Mouse (Mus musculus): Measurements from ENCODE around the gene Lpp.

Gene Lpp

DNA sequence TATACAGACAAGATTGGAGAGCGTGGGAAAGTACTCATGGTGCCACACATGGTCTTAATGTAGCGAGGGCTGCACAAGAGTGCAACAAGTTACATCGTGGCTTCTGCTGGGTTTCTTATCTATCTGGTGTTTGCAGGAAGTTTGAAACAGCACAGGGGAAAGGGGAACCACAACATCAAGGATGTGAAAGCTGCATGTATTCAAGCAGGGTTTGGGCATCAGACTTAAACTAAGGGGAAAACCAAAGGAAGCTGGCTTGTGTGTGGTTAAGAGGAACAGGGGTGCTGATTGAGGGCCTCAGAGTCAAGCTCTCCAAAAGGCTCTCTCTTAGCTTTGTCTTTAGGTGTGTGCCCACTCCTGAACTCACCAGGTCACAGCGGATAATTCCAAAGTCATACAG, 433.1 kb downstream of the Lpp start:
- no peak for DNase-seq

DNA sequence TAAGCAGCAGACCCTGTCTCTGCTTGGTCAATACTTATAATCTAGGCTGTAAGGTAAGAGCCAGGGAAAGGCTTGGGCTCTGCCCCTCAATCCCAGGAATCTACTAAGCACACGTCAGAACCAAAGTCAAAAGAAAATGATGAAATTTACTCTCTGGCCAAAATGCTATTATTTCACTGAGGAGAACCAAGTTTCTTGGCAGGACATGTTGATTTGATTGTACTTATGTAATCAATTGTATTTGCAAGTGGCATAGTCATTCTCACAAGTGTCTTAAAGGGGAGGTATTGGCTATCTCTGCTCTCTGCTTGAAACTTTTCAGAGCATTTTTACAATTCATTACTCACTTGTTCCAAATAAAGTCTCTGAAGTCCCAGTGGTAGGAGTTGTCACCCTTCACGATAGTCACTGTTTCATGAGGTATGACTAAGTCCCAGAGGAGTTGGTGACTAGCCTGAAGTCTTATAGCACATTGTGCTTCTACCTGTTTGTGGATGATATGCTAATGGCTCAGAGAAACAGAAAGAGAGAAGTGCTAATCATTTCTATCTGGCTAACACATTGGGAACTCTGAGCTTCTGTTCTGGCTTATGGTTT, 435.0 kb downstream of the Lpp start:
- no peak for DNase-seq

DNA sequence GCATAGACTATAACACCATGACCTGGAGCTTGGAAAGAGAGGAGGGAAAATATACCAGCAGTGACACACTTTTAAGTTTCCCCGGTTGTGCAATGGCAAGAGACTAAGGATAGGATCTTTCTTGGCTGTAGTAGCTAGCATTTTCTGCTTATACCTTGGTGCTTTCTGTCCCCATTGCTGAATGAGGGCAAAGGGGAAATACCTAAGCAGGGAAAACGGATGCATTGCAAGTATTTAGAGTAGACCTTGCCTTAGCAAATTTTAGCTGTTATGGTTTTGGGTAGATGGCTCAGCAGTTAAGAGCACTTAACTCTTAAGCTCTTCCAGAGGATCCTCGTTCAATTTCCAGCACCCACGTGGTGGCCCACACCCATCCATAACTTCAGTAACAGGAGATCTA, 436.6 kb downstream of the Lpp start:
- DNase-seq: no peak

DNA sequence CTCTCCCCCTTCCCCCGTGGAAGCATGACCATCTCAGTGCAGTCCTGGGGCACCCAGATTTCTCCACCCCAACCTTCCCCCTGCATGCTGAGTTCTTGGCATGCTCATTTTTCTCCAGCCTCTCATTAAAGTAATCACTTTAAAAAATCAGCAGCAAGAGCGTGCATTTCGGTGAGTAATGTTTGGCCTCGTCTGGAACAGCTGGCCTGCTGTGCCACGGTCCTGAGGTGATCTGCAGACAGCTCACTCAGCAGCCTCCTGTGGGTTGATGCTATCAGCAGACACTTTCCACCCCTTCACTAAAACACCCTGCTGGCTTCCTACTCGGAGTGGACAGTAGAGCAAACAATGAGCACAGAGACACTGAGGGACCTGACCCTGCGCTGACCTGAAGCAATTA, 437.6 kb downstream of the Lpp start:
- DNase-seq: no peak

DNA sequence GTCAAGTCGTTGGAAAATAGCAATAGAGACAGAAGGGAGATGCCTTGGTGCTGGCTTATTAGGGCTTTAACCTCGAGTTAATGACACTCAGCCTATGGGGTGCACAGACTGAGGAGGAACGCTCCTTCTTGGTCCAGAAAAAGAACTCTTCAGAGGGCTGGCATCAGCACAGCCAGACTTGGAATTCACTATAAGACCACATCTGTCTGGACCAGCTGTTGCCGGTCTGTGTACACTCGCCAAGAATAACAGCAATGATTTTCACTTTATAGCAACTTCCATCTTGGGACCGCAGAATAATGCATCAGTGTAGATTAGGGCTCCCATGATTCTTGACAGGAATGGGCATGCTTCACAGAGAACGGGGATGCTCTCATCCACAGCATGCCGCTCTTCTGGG, 439.9 kb downstream of the Lpp start:
- DNase-seq: no peak

DNA sequence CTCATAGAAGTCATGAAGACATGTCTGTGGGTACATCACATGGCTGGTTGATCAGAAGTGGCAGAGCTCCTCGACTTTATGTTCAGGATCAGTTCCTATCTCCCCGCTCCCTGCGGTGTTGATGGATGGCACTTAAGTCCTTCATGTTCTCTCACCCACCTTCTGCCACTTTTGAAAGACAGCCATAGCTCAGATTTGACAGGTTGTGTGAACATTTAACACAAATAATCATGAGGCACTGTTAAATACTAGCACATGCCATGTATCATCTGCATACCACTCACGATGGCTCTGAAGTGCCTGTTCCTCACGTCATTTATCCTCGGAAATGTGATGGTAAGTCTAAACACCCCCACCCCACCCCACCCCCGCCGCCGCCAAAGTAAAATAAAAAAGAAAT, 441.2 kb downstream of the Lpp start:
- no peak for DNase-seq

DNA sequence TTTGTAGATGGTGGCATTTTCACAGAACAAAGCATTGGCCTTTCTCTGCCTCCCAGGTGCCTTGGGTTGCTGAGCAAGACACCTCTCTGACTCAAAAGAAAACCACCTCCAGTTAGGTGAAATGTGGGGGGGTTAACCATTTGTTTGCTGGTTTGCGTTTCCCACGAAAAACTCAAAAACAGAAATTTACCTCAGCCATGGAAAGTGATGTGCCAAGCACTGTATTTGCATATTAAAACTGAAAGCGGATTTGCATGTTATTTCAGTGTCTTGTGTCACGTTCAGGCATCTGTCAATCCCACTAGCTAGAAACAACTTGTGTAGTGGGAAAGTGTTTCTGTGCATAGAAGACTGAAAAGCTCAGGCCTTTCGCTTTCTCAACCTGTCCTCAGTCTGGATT, 443.2 kb downstream of the Lpp start:
- DNase-seq: no peak

DNA sequence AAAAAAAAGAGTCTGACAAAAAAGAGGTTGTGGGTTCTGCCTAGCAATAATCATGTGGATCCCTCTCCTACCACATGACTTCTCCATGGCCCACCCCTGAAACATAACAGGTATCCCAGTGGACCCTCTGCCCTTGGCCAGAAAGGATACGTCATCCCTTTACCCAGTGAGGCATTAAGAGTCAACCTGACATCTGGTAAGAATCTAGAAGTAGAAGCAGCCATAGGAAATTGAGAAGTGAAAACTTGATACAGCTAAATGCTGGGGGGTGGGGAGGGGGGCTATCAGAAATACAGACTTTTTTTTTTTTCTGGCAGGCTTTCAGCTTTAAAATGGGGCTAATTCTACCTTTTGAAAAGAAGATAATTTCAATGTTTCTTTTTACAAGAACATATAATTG, 445.7 kb downstream of the Lpp start:
- DNase-seq: peak; percentile 2

DNA sequence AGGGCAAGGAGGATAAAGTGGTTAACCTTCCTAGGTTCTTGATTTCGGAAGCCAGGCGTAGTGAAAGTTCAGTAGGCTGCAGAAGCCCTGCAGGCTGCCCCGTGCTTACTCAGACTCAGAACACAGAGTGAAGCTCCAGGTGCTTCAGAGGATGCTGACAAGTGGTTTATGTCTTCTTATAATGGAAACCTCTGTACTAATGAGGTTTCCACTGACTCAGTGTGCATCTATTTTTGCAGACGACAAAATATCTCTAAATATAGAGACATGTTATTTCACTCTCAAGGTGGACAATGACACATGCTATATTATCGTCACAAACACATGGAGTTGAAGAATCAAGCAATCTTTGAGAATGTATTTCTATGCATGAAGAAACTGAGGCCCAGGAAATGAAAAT, 446.8 kb downstream of the Lpp start:
- no peak for DNase-seq

DNA sequence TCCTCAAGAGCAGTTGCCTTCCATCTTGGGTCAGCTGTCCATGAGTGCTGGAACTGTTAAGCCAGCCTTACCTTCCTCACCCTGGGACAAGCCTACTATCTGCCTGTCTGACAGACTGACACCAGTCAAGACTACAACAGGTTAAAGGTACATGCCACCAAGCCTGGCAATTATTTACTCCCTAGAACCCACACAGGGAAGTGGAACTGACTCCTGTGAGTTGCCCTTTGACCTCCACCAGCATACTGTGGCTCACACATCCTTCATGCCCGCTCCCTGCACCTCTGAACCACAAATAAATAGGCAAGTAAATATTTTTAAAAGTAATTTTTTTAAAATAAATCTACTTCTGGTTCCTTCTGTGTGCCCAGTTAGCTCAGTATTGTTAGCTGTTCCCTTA, 452.8 kb downstream of the Lpp start:
- DNase-seq: no peak

DNA sequence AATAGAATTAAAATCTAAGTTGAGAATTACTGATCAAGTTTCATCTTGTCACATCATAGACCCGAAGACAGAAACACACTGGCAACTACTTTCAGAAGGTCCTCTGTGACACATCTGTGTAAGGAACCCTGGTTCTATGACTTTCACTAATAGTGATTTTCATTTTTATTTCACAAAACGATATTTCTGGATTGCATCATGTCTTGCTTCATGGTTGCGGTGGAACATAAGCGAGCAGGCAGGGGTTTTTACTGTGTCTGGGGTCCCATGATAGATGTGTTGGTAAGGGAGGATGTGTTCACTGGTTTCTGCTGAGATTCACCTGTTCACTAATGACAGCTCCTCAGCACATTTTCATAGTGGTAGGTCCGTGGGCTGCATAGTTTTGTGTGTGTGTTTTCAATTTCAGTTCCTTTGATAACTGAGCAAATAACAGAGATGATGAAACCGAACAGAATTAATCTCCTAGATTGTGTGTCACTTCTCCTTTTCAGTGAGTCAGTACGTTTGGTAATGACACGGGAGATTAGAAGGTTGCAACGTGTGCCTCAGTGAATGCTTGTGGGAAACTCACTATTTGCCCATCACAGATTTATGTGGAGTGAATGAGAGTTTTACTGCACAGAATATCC, 466.3 kb downstream of the Lpp start:
- no peak for DNase-seq

DNA sequence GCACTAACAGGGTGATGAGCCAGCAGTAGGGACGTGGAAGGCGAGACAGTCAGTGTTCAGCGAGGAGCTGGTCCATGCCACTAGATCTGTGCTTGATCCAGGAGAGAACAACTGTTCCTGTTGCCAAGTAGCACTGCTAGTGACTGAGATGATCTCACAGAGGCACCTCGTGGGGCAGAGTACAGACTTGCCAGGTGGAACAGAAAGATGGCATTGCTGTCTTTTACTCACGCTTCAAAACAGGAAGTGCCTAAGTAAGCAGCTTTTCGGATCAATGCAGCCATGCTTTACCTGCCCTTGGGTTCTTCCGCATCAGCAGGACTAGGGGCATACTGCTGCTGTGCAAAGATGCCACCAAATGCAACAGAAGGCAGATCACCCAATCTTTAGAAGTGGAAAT, 467.1 kb downstream of the Lpp start:
- DNase-seq: no peak

DNA sequence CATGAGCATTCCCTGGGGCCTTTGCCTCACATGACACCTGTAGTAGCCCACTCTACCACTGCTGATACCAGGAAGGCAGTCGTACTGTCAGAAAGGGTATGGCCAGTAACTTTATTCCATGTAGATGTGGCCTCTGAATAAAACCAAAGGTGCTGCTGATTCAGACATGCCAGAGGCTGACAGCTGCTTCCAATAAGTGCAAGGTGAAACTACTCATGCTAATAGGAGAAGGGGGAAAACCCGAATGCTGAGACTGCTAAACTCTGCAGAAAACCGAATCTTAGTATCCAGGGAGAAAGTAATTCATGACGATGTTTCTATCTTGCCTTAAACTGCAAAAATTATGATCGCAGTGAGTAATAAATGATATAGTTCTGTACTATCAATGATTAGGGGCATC, 468.1 kb downstream of the Lpp start:
- peak; percentile 2 for DNase-seq

DNA sequence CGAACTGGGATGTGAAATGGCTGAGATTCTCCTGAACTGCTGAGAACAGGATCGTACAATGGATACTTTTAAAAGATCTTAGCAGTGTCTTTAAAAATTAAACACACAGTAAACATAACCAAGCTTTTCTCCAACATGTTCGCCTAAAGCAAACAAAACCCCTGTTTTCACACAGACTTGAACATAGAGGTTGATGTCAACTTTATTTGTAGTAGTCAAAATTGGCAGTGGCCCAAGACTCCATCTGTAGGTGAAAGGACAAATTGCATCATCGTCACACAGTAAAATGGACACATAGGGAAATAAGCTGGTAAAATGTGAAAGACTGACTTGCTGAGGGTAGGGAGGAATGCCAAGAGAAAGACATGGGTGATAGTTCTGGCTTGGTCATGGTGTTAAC, 480.9 kb downstream of the Lpp start:
- peak; percentile 31 for DNase-seq

DNA sequence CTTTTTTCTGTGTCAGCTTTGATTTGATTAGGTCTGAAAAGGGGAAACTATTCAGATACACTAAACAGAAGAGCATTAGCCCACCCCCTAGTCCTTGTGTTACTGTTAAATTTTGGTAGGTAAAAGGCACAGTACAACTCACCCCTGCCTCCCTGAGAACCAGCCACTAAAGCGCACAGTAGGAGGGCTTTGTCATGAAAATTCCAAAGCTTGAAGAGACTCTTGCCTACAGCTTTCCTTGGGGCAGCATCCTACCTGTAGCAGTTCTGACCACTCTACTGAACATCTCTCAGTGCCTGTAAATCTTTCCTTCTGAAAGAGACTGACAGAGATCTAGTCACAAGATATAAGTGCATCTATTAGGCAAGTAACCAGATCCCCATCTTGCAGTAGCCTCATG, 482.4 kb downstream of the Lpp start:
- DNase-seq: no peak

DNA sequence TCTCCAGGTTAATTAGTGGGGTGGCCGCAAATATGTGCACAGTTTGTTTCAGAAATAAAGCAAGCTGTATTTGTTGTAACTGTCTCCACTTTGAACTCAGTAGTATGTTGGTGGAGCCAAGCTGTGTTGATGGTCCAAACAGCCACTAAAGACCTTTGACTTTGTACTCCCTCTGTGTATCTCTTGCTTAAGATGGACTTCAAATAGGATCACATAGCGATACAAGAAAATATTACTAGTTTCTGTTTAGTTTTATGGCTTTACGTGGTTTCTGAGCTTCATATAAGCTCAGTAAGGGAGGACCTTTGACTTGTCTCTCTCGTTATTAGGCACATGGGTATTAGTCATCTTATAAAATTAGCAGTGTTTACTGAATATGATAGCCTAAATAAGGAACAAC, 485.7 kb downstream of the Lpp start:
- DNase-seq: no peak

DNA sequence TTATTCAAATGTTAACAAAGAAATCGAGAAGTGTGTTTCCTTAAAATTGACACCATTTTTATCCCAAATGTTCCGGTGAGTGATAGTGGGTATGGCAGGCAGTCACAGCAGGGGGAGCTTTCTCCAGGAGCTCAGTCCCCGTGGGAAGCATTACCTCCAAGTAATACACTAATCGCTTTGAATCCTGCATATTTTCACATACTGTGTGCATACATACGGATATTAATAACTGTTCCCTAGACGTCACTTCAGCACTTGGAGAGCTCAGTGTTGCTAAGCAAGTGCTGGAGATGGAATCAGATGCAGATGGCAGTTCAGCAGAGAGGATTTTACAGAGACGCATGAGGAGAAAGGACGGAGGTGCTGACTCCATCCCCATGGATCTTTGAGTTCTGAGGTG, 487.4 kb downstream of the Lpp start:
- no peak for DNase-seq

DNA sequence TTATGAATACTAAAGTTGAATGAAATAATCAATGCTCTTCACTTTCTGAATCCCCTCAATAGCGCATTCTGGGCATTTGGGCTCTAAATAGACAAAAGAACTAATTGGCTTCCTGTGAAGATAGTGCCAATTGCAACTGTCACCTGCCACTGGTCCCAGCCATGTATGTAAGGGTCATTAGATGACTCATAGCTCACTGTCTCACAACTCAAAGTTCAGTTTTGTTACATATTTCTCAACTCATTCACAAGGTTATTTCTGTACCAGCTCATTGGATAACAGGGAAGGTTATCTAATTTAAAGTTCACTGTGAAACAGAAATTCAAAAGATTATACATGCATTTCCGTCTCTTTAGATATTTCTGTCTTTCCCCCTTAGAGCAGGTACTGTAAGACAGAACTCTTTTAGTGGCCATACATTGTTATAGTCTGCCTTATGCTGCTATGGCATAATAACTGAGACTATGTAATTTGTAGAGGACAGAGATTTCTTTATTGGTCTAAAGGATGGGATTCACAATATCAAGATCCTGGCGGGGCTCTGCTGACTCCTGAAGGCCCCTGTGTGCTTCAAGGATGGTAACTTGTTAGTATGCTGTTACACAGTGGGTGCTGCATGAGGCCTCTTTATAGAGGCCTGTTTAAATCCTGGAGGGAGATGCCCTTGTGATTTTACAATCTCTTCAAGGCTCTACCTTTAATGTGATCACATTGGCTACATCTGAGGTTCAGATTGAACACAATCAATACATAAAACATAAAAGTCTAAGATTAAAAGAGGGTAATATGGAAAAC, 488.9 kb downstream of the Lpp start:
- DNase-seq: no peak

DNA sequence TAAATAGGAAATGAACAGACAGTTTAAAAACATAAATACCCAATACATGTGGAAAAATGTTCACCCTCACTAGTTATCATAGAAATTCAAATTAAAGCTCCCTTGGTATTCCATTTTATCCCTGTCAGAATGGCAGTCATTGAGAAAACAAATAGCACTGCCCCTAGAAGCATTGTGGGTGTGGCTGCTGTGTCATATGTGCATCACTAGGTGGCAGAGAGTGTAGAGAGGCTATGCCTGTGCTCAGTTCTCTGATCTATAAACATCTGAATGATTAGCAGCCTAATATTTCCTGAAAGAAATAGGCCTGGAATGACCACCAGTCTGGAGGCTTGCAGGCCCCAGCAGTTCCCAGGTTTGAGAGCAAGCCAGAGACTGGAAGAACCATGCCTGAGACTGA, 490.7 kb downstream of the Lpp start:
- DNase-seq: no peak

DNA sequence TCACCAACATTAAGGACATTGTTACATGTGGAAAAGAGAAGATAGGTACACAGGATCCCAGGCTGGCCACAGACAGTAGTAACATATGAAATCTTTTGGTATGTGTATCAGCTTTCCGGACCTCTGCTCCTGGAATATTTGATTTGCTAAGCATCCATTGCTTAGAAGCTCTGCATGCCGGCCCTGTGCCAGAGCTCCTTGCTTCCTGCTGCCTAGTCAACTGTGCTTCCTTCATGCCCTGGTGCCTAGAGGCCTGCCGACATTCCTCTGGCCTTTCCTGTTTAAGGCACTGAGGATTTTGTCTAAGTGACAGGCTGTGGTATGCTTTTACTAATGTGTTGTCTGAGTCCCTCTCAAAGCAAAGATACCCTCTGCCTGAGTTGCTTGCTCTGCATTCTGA, 493.0 kb downstream of the Lpp start:
- peak; percentile 22 for DNase-seq

DNA sequence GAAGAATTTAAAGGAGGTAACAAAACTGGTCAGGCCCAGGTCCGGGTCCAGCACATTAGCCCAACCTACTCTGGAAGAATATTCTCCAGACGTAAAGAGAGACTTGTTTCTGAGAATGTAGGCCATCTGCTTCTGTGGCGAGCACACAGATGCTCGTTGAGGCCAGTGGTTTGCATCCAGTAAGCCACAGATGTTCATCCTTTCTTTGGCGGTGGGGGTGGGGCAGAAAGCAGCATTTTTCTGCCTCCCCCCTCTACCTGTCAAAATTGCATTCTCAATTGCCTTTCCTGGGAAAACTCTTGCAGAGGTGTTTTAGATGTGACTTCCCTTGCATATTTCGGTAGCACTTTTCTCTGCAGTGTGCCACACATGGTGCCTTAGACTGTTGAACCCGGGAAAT, 493.6 kb downstream of the Lpp start:
- no peak for DNase-seq

DNA sequence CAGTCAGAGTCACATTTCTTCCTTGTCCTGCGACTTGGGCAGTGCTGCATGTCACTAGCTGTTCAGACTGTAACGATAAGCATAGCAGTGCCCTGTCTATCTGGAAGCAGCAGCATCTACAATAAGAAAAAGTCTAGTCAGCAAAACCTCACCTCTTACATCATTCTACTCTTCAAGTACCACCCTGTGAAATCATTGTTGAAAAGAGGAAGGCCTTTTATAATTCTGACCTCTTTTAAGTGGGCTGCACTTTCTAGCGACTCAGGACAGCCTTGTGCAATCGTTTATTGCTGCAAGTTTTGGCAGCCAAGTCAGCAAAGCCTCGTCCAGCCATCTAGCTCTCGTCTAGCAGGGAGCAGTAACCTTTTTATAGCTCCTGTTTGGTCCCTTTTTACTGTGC, 498.1 kb downstream of the Lpp start:
- no peak for DNase-seq

DNA sequence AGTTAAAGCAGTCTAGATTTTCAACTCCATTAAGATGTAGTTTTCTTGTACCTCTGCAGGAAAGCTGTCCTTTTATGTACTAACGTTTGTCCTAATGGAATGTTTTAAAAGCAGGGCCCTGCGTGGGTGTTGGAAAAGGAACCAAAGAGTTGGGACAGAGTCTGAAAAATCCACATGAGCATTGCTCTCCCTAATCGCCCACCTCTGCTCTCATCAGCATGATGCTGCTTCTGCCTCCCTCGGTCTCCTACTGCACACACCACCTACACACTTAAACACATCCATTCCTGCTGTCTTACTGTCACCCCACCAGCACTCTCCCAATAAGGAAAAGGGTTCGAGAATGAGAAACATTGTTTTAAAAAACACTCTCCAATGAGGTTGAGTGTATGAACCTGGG, 501.9 kb downstream of the Lpp start:
- no peak for DNase-seq

DNA sequence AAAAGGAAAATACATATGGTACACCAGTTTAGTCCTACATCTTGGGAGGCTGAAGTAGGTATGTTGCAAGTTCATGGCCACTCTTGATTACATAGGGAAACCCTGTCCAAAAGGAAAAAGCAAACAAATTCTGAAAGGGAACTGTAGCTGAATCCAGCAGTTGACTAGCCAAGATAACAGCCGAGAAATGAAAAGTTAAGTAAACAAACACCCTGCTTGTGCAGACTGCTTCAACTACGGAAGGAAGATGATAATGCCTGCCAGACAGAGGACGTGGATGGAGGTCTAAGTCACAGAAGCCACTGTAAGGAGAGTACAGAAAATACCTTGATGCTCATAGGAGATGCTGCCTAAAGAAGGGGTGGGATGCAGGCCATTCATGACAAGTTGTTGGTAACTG, 504.3 kb downstream of the Lpp start:
- no peak for DNase-seq

All from embryo, embryonic 11 days (tissue).